Mouse (Mus musculus) small intestine, adult 2 months (tissue): ENCODE data around the gene Gm20538. TPM values are rescaled to one million over a fixed set of nuclear protein-coding genes. Genes with fewer than 3 reads are reported as not detected.

ENCODE experiments used
- H3K27ac ChIP-seq: fragments of 200-500 bp; 2 replicates; pipeline ENCODE4 v1.5.1; 2012; ENCODE audit warnings: low read depth, low read length, control low read depth, inconsistent platforms; ENCODE audit not compliant: insufficient read depth
- H3K27me3 ChIP-seq: fragments of 200-500 bp; 2 replicates; pipeline ENCODE4 v1.6.1; 2012; ENCODE audit warnings: mild to moderate bottlenecking, moderate library complexity, low read length, inconsistent platforms; ENCODE audit not compliant: control insufficient read depth, insufficient read depth
- H3K36me3 ChIP-seq: fragments of 200-500 bp; 2 replicates; pipeline ENCODE4 v1.6.1; 2012; ENCODE audit warnings: mild to moderate bottlenecking, low read length, control low read depth, inconsistent platforms; ENCODE audit not compliant: control insufficient read depth, insufficient read depth
- H3K4me1 ChIP-seq: fragments of 200-500 bp; 2 replicates; pipeline ENCODE4 v1.6.1; 2012; ENCODE audit warnings: low read length, inconsistent platforms, mixed read lengths; ENCODE audit not compliant: control insufficient read depth, insufficient read depth, insufficient read length
- H3K4me3 ChIP-seq: fragments of 200-500 bp; 2 replicates; pipeline ENCODE4 v1.5.1; 2012; ENCODE audit warnings: low read depth, mild to moderate bottlenecking, control low read depth, inconsistent platforms, low read length, moderate library complexity
- CTCF ChIP-seq: fragments of 200-500 bp; IDR thresholded peaks from 2 replicates; pipeline ENCODE4 v1.5.1; 2012; ENCODE audit warnings: low read depth, mild to moderate bottlenecking, control low read depth, inconsistent platforms, low read length, moderate library complexity, mixed read lengths; ENCODE audit not compliant: insufficient replicate concordance, insufficient read length; ENCODE audit errors: extremely low read depth
- POLR2A ChIP-seq: fragments of 200-500 bp; IDR thresholded peaks from 2 replicates; pipeline ENCODE4 v1.6.1; 2012; ENCODE audit warnings: low read depth, mild to moderate bottlenecking, control low read depth, inconsistent platforms, low read length, moderate library complexity
- WGBS: fragments of 180-500 bp; shearing (Covaris S2); methylation state at CpG from one replicate; pipeline ENCODE4 v1.1.7; 2018; 5-methylcytosine and 5-hydroxymethylcytosine counted together
- polyA plus RNA-seq: library from polyadenylated mRNA; depleted of rRNA; stranded (reverse); fragments of >200 nt; gene quantifications from 2 replicates; pipeline ENCODE4 v1.2.3, GENCODE M21; 2012

Gm20538 gene
- polyA plus RNA-seq, 1 experiment = not detected

- Histone ChIP-seq H3K27ac (0 out of 2 replicates have a peak overlapping the region, but pooled peaks have one; percentile 33), H3K4me3 (peak overlapping the region; percentile 86), H3K27me3 (no peaks in the 10 kb centered on the region), H3K4me1 (peaks cover 2% of the 10 kb centered on the region; the same call in 1 of the 2 replicates), H3K36me3 (peaks cover 34% of the 10 kb centered on the region)
- WGBS = 2% methylated on average over 8 of the region's 8 CpGs
- TF ChIP-seq POLR2A (no peak), CTCF (no peak)
These were observed 1.8 kb upstream of the Gm20538 start for GRCm38 (mm10) chr19:44554490-44554860.

- Histone ChIP-seq H3K4me3 (no peak overlapping the region), H3K4me1 (peaks cover 2% of the 10 kb centered on the region; the same call in 1 of the 2 replicates), H3K27me3 (no peaks in the 10 kb centered on the region), H3K27ac (no peak overlapping the region), H3K36me3 (peaks cover 42% of the 10 kb centered on the region)
- WGBS = 93% methylated on average over 4 of the region's 4 CpGs
- TF ChIP-seq POLR2A = no peak
- no peak for TF ChIP-seq CTCF
These were observed 655 bp upstream of the Gm20538 start for GRCm38 (mm10) chr19:44553286-44553685.

GRCm38 (mm10) chr19:44545321-44546041 is 7.2 kb downstream of the Gm20538 start, which contains the start of gene Sec31b:
Gene Sec31b (minus strand): TSS chr19:44545864.
- no peak for TF ChIP-seq POLR2A
- TF ChIP-seq CTCF = no peak
- Histone ChIP-seq H3K4me3 (peak within 1 kb of the TSS; percentile 64), H3K4me1 (no peaks in the 10 kb centered on the region), H3K27me3 (0 out of 2 replicates have a peak, but pooled peaks cover 4% of the 10 kb centered on the region), H3K27ac (no peak within 1 kb of the TSS), H3K36me3 (peaks cover 22% of the 10 kb centered on the region)
- WGBS = 3% methylated on average over 45 of the region's 47 CpGs

- TF ChIP-seq CTCF (peak; percentile 77; the same call in 1 of the 2 replicates), POLR2A (no peak)
- H3K4me3 ChIP-seq = no peak overlapping the region
- 2% methylated on average over 13 of the region's 13 CpGs for WGBS
These were observed 7.9 kb downstream of the Gm20538 start for GRCm38 (mm10) chr19:44544775-44545174.

GRCm38 (mm10) chr19:44544372-44544771 is 8.3 kb downstream of the Gm20538 start:
- H3K27ac ChIP-seq = no peak overlapping the region
- 72% methylated on average over 10 of the region's 10 CpGs for WGBS
- no peaks in the 10 kb centered on the region for H3K4me1 ChIP-seq
- TF ChIP-seq CTCF = no peak
- no peak overlapping the region for H3K4me3 ChIP-seq
- peaks cover 12% of the 10 kb centered on the region for H3K36me3 ChIP-seq
- H3K27me3 ChIP-seq = 0 out of 2 replicates have a peak, but pooled peaks cover 4% of the 10 kb centered on the region

More at GRCm38 (mm10) chr19:44544775-44545174, 7.9 kb downstream of the Gm20538 start:
- H3K36me3 ChIP-seq = peaks cover 15% of the 10 kb centered on the region
- H3K27me3 ChIP-seq = 0 out of 2 replicates have a peak, but pooled peaks cover 4% of the 10 kb centered on the region
- no peaks in the 10 kb centered on the region for H3K4me1 ChIP-seq
- no peak overlapping the region for H3K27ac ChIP-seq

- TF ChIP-seq POLR2A = no peak
- TF ChIP-seq CTCF = no peak
- no peak overlapping the region for H3K4me3 ChIP-seq
- H3K27me3 ChIP-seq = 0 out of 2 replicates have a peak, but pooled peaks cover 4% of the 10 kb centered on the region
- no peaks in the 10 kb centered on the region for H3K4me1 ChIP-seq
- 81% methylated on average over 8 of the region's 8 CpGs for WGBS
- peaks cover under 1% of the 10 kb centered on the region; the same call in 1 of the 2 replicates for H3K36me3 ChIP-seq
- H3K27ac ChIP-seq = no peak overlapping the region
These were observed 9.9 kb downstream of the Gm20538 start for GRCm38 (mm10) chr19:44542694-44543178.

- no peaks in the 10 kb centered on the region for H3K27me3 ChIP-seq
- no peak overlapping the region for H3K27ac ChIP-seq
- WGBS = 84% methylated on average over 8 of the region's 8 CpGs
- no peaks in the 10 kb centered on the region for H3K4me1 ChIP-seq
- no peak overlapping the region for H3K4me3 ChIP-seq
- H3K36me3 ChIP-seq = no peaks in the 10 kb centered on the region
- TF ChIP-seq POLR2A (no peak), CTCF (no peak)
These were observed 15.2 kb downstream of the Gm20538 start for GRCm38 (mm10) chr19:44537416-44537815.
